Mouse (Mus musculus) neural tube, embryonic 11.5 days (tissue): ENCODE results near the gene Morn1. TPM values are rescaled to one million over a fixed set of nuclear protein-coding genes. Genes with fewer than 3 reads are reported as not detected.
A peak's percentile ranks its signal among the peaks of the same experiment; 100 is the strongest.

Experiments
- ATAC-seq: fragments of 200-750 bp; cut with Nextera tagmentation; 2 replicates; pipeline ENCODE4 v1.8.0; 2017; ENCODE audit warnings: moderate number of reproducible peaks, mild to moderate bottlenecking, moderate TSS enrichment, moderate library complexity; ENCODE audit not compliant: insufficient read depth, low FRiP score, low TSS enrichment
- DNase-seq: peaks from one replicate; pipeline ENCODE4 v3.0.0-alpha.2; 2015; ENCODE audit warnings: low spot score
- H3K27ac ChIP-seq: fragments of 300-500 bp; sonication (generic); 2 replicates; pipeline ENCODE4 v1.5.1; 2014; ENCODE audit warnings: low read depth, mild to moderate bottlenecking, low read length
- H3K27me3 ChIP-seq: fragments of 300-500 bp; sonication (generic); 2 replicates; pipeline ENCODE4 v1.6.1; 2014; ENCODE audit warnings: mild to moderate bottlenecking, low read length, mixed read lengths; ENCODE audit not compliant: control insufficient read depth, insufficient read depth
- H3K36me3 ChIP-seq: fragments of 300-500 bp; sonication (generic); 2 replicates; pipeline ENCODE4 v1.6.1; 2014; ENCODE audit warnings: mild to moderate bottlenecking, low read length, moderate library complexity, mixed read lengths; ENCODE audit not compliant: control insufficient read depth, insufficient read depth
- H3K4me1 ChIP-seq: fragments of 300-500 bp; sonication (generic); 2 replicates; pipeline ENCODE4 v1.6.1; 2014; ENCODE audit warnings: low read length, mixed read lengths; ENCODE audit not compliant: control insufficient read depth, insufficient read depth
- H3K4me2 ChIP-seq: fragments of 300-500 bp; sonication (generic); 2 replicates; pipeline ENCODE4 v1.6.1; 2014; ENCODE audit warnings: low read depth, mild to moderate bottlenecking, moderate library complexity
- H3K4me3 ChIP-seq: fragments of 300-500 bp; sonication (generic); 2 replicates; pipeline ENCODE4 v1.5.1; 2014; ENCODE audit warnings: low read depth, low read length
- H3K9ac ChIP-seq: fragments of 300-500 bp; sonication (generic); 2 replicates; pipeline ENCODE4 v1.6.1; 2014; ENCODE audit warnings: mild to moderate bottlenecking, low read length
- H3K9me3 ChIP-seq: fragments of 300-500 bp; sonication (generic); 2 replicates; pipeline ENCODE4 v1.6.1; 2016; ENCODE audit warnings: low read length; ENCODE audit not compliant: control insufficient read depth
- WGBS: fragments of 180-500 bp; shearing (Covaris S2); extraction: QIAGEN DNeasy Blood & Tissue Kit; methylation state at CpG from one replicate; pipeline ENCODE4 v1.1.7; 2014; 5-methylcytosine and 5-hydroxymethylcytosine counted together
- polyA plus RNA-seq: library from polyadenylated mRNA; unstranded; fragments of >200 nt; fragmentation: Nextera tagmentation; extraction: Ambion mirVana; gene quantifications from 2 replicates; pipeline ENCODE4 v1.2.1, GENCODE M21; 2014

The Morn1 gene
- polyA plus RNA-seq, 1 experiment from 2014 or later = 3.9 TPM

GRCm38 (mm10) chr4:155143871-155144502 lies 57.6 kb downstream of the Morn1 start:
- no peaks in the 10 kb centered on the region for H3K27me3 ChIP-seq
- H3K9me3 ChIP-seq = no peaks in the 10 kb centered on the region
- DNase-seq (peak; percentile 66), ATAC-seq (peak; percentile 56)
- H3K4me2 ChIP-seq = no peak overlapping the region
- H3K4me1 ChIP-seq = peaks cover 15% of the 10 kb centered on the region
- no peaks in the 10 kb centered on the region for H3K36me3 ChIP-seq
- peak overlapping the region; percentile 72 for H3K27ac ChIP-seq
- peak overlapping the region; percentile 35 for H3K9ac ChIP-seq
- no peak overlapping the region for H3K4me3 ChIP-seq
- 40% methylated on average over 12 of the region's 12 CpGs for WGBS

- no peak for ATAC-seq
- H3K27me3 ChIP-seq = no peaks in the 10 kb centered on the region
- no peaks in the 10 kb centered on the region for H3K9me3 ChIP-seq
- no peak for DNase-seq
- H3K4me1 ChIP-seq = peaks cover 15% of the 10 kb centered on the region
- no peak overlapping the region; the same call in 1 of the 2 replicates for H3K9ac ChIP-seq
- no peak overlapping the region for H3K4me3 ChIP-seq
- 50% methylated on average over 4 of the region's 4 CpGs for WGBS
- H3K36me3 ChIP-seq = no peaks in the 10 kb centered on the region
- no peak overlapping the region for H3K4me2 ChIP-seq
- peak overlapping the region; percentile 72; the same call in 1 of the 2 replicates for H3K27ac ChIP-seq
Measured at GRCm38 (mm10) chr4:155144548-155145180, 58.3 kb downstream of the Morn1 start.

GRCm38 (mm10) chr4:155146107-155146823 lies 59.9 kb downstream of the Morn1 start:
- WGBS = 71% methylated on average over 14 of the region's 14 CpGs
- peaks cover 25% of the 10 kb centered on the region for H3K4me1 ChIP-seq
- H3K4me3 ChIP-seq = no peak overlapping the region

GRCm38 (mm10) chr4:155148453-155148852 lies 62.1 kb downstream of the Morn1 start:
- no peak overlapping the region for H3K4me3 ChIP-seq
- DNase-seq = no peak
- no peaks in the 10 kb centered on the region for H3K36me3 ChIP-seq
- no peak overlapping the region for H3K27ac ChIP-seq
- peaks cover 32% of the 10 kb centered on the region for H3K4me1 ChIP-seq
- H3K9ac ChIP-seq = no peak overlapping the region
- 93% methylated on average over 4 of the region's 4 CpGs for WGBS
- no peak overlapping the region for H3K4me2 ChIP-seq
- ATAC-seq = no peak
- H3K9me3 ChIP-seq = no peaks in the 10 kb centered on the region
- H3K27me3 ChIP-seq = no peaks in the 10 kb centered on the region

More at GRCm38 (mm10) chr4:155146107-155146823, 59.9 kb downstream of the Morn1 start:
- no peak for DNase-seq
- H3K36me3 ChIP-seq = no peaks in the 10 kb centered on the region
- ATAC-seq = no peak
- H3K27me3 ChIP-seq = no peaks in the 10 kb centered on the region
- no peaks in the 10 kb centered on the region for H3K9me3 ChIP-seq
- H3K9ac ChIP-seq = no peak overlapping the region
- H3K27ac ChIP-seq = no peak overlapping the region
- H3K4me2 ChIP-seq = no peak overlapping the region

- 67% methylated on average over 8 of the region's 8 CpGs for WGBS
- H3K4me3 ChIP-seq = no peak overlapping the region
- no peak for DNase-seq
Measured at GRCm38 (mm10) chr4:155148910-155149698, 62.7 kb downstream of the Morn1 start.

GRCm38 (mm10) chr4:155149941-155150275 lies 63.5 kb downstream of the Morn1 start:
- Histone ChIP-seq H3K4me1 (peaks cover 19% of the 10 kb centered on the region), H3K4me3 (no peak overlapping the region), H3K36me3 (0 out of 2 replicates have a peak, but pooled peaks cover 1% of the 10 kb centered on the region), H3K9ac (peak overlapping the region; percentile 63; the same call in 1 of the 2 replicates), H3K27ac (no peak overlapping the region), H3K27me3 (no peaks in the 10 kb centered on the region), H3K9me3 (no peaks in the 10 kb centered on the region), H3K4me2 (peak overlapping the region; percentile 88; the same call in 1 of the 2 replicates)
- no peak for ATAC-seq
- DNase-seq = no peak
- 81% methylated on average over 6 of the region's 6 CpGs for WGBS

More at GRCm38 (mm10) chr4:155148910-155149698, 62.7 kb downstream of the Morn1 start:
- ATAC-seq = no peak
- no peaks in the 10 kb centered on the region for H3K9me3 ChIP-seq
- no peak overlapping the region for H3K9ac ChIP-seq
- peaks cover 27% of the 10 kb centered on the region for H3K4me1 ChIP-seq
- no peaks in the 10 kb centered on the region for H3K36me3 ChIP-seq
- H3K27me3 ChIP-seq = no peaks in the 10 kb centered on the region
- no peak overlapping the region for H3K4me2 ChIP-seq
- H3K27ac ChIP-seq = no peak overlapping the region

GRCm38 (mm10) chr4:155150276-155151113 lies 64.1 kb downstream of the Morn1 start:
- peak; percentile 85 for DNase-seq
- 6% methylated on average over 69 of the region's 73 CpGs for WGBS
- Histone ChIP-seq H3K4me2 (peak overlapping the region; percentile 88), H3K4me3 (peak overlapping the region; percentile 37), H3K27me3 (no peaks in the 10 kb centered on the region), H3K4me1 (peaks cover 19% of the 10 kb centered on the region), H3K36me3 (0 out of 2 replicates have a peak, but pooled peaks cover 4% of the 10 kb centered on the region), H3K9me3 (no peaks in the 10 kb centered on the region), H3K27ac (peak overlapping the region; percentile 44; the same call in 1 of the 2 replicates), H3K9ac (peak overlapping the region; percentile 63)
- peak; percentile 86 for ATAC-seq
